Mouse (Mus musculus) heart, postnatal 0 days (tissue): ENCODE results near the gene Nup214.
A peak's percentile ranks its signal among the peaks of the same experiment; 100 is the strongest.

Experiments used
- CTCF ChIP-seq: IDR thresholded peaks from 2 replicates; pipeline ENCODE4 v1.5.1; 2016; ENCODE audit warnings: antibody characterized with exemption, control low read depth, low read depth
- EP300 ChIP-seq: IDR thresholded peaks from 2 replicates; pipeline ENCODE4 v1.6.1; 2016; ENCODE audit warnings: antibody characterized with exemption, low read depth

DNA sequence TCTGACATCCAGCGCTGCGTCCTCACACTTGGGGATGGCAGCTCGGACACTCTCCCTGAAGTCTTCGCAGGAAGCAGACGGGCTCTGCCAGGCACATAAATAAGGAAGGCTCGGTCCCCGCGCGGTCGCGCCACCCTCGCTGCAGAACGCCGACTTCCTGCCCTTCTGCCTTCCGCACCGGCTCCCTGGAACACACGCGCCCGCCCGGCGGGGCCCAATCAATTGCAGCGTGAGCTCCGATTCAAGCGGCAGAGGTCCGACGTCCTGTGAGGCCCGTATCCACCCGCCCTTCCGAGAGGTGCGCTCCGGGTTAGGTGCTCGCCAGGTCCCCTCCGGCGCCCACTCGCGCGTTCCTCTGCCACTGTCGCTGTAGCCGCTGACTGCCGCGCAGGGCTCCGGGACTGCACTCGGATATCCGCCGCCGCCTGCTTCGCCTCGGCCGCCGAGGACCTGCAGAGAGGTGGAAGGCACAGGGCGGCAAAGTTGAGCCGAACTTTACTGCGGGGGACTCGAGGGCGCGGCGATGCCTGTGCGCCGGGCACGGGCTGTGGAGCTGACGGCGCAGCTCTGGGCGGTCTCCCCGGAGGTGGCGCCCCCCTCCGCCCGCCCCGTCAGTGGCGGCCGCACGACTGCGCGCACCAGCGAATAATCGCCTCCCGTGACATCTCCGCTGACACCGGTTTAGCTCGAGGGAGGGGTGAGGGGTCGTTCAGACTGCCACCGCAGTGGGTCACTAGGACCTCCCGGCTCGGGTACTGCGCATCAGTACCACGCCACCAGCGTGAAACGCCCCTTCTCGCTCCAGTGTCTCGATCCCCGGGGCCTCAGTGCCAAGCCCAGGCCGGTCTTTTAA is 109.1 kb downstream of the Nup214 start:
- TF ChIP-seq CTCF (0 out of 2 replicates have a peak, but pooled peaks have one; percentile 21), EP300 (no peak)
